Mouse (Mus musculus) forebrain, postnatal 0 days (tissue): ENCODE measurements around the gene Orai2. TPM values are rescaled to one million over a fixed set of nuclear protein-coding genes. Genes with fewer than 3 reads are reported as not detected.

Source experiments
- ATAC-seq: fragments of 200-750 bp; cut with Nextera tagmentation; 2 replicates; pipeline ENCODE4 v1.8.0; 2017; ENCODE audit warnings: mild to moderate bottlenecking, moderate library complexity
- DNase-seq: peaks from one replicate; pipeline ENCODE4 v3.0.0-alpha.2; 2015
- H3K27ac ChIP-seq: fragments of 300-500 bp; sonication (generic); 2 replicates; pipeline ENCODE4 v1.5.1; 2014; ENCODE audit warnings: low read depth, mild to moderate bottlenecking, antibody characterized with exemption, low read length, moderate library complexity, mixed read lengths
- H3K27me3 ChIP-seq: fragments of 300-500 bp; sonication (generic); 2 replicates; pipeline ENCODE4 v1.6.1; 2014; ENCODE audit warnings: mild to moderate bottlenecking, low read length, mixed read lengths; ENCODE audit not compliant: insufficient read depth
- H3K36me3 ChIP-seq: fragments of 300-500 bp; sonication (generic); 2 replicates; pipeline ENCODE4 v1.6.1; 2014; ENCODE audit warnings: mild to moderate bottlenecking, moderate library complexity; ENCODE audit not compliant: insufficient read depth
- H3K4me1 ChIP-seq: fragments of 300-500 bp; sonication (generic); 2 replicates; pipeline ENCODE4 v1.6.1; 2014; ENCODE audit warnings: antibody characterized with exemption; ENCODE audit not compliant: insufficient read depth
- H3K4me2 ChIP-seq: fragments of 300-500 bp; sonication (generic); 2 replicates; pipeline ENCODE4 v1.6.1; 2014; ENCODE audit warnings: low read depth, mild to moderate bottlenecking, moderate library complexity
- H3K4me3 ChIP-seq: fragments of 300-500 bp; sonication (generic); 2 replicates; pipeline ENCODE4 v1.5.1; 2014; ENCODE audit warnings: low read depth, low read length, mixed read lengths
- H3K9ac ChIP-seq: fragments of 300-500 bp; sonication (generic); 2 replicates; pipeline ENCODE4 v1.6.1; 2014; ENCODE audit warnings: mild to moderate bottlenecking
- H3K9me3 ChIP-seq: fragments of 300-500 bp; sonication (generic); 2 replicates; pipeline ENCODE4 v1.6.1; 2016; ENCODE audit warnings: low read length
- CTCF ChIP-seq: sonication (generic); IDR thresholded peaks from 2 replicates; pipeline ENCODE4 v1.5.1; 2016; ENCODE audit warnings: antibody characterized with exemption, control low read depth, low read depth
- WGBS: fragments of 180-500 bp; shearing (Covaris S2); extraction: QIAGEN DNeasy Blood & Tissue Kit; methylation state at CpG from one replicate; pipeline ENCODE4 v1.1.7; 2014; 5-methylcytosine and 5-hydroxymethylcytosine counted together
- polyA plus RNA-seq: library from polyadenylated mRNA; unstranded; fragments of >200 nt; fragmentation: Nextera tagmentation; extraction: Ambion mirVana; gene quantifications from 2 replicates; pipeline ENCODE4 v1.2.1, GENCODE M21; 2015
- total RNA-seq: library from RNA; depleted of rRNA; stranded (reverse); fragments of >200 nt; gene quantifications from 2 replicates; pipeline ENCODE4 v1.2.3, GENCODE M21; 2014; rRNA removed

The Orai2 gene
- 76.9 and 105 TPM in 2 replicates for total RNA-seq
- polyA plus RNA-seq: 52.1 and 64.0 TPM in 2 replicates

GRCm38 (mm10) chr5:136170512-136171362 is at the start of gene Orai2:
Gene Orai2 (minus strand): TSS chr5:136170713.
- peak; percentile 91 for DNase-seq
- peak; percentile 90 for ATAC-seq

GRCm38 (mm10) chr5:136218585-136218984 is 48.1 kb upstream of the Orai2 start:
- Histone ChIP-seq H3K9me3 (no peaks in the 10 kb centered on the region), H3K27ac (no peak overlapping the region), H3K4me1 (no peaks in the 10 kb centered on the region), H3K36me3 (peaks cover 54% of the 10 kb centered on the region), H3K27me3 (no peaks in the 10 kb centered on the region), H3K4me3 (no peak overlapping the region), H3K4me2 (no peak overlapping the region), H3K9ac (no peak overlapping the region)
- WGBS: 83% methylated on average over 12 of the region's 12 CpGs
- ATAC-seq (no peak), DNase-seq (no peak)
- no peak for TF ChIP-seq CTCF

More at GRCm38 (mm10) chr5:136170512-136171362, at the start of gene Orai2:
- peaks cover 6% of the 10 kb centered on the region for H3K4me1 ChIP-seq
- H3K27ac ChIP-seq: peak within 1 kb of the TSS; percentile 76
- H3K27me3 ChIP-seq: no peaks in the 10 kb centered on the region
- no peak for TF ChIP-seq CTCF
- no peaks in the 10 kb centered on the region for H3K9me3 ChIP-seq
- peak within 1 kb of the TSS; percentile 76 for H3K9ac ChIP-seq
- peak within 1 kb of the TSS; percentile 73 for H3K4me2 ChIP-seq
- peaks cover 9% of the 10 kb centered on the region; the same call in 1 of the 2 replicates for H3K36me3 ChIP-seq
- WGBS: 4% methylated on average over 49 of the region's 49 CpGs
- H3K4me3 ChIP-seq: peak within 1 kb of the TSS; percentile 65

- Histone ChIP-seq H3K27ac (no peak overlapping the region), H3K36me3 (peaks cover 47% of the 10 kb centered on the region), H3K4me2 (no peak overlapping the region), H3K4me3 (no peak overlapping the region), H3K27me3 (no peaks in the 10 kb centered on the region), H3K9me3 (no peaks in the 10 kb centered on the region), H3K9ac (no peak overlapping the region), H3K4me1 (no peaks in the 10 kb centered on the region)
- ATAC-seq (no peak), DNase-seq (no peak)
- WGBS: 71% methylated on average over 4 of the region's 4 CpGs
- TF ChIP-seq CTCF: no peak
Observed at GRCm38 (mm10) chr5:136217932-136218381, 47.4 kb upstream of the Orai2 start.

- Histone ChIP-seq H3K27ac (no peak overlapping the region), H3K27me3 (no peaks in the 10 kb centered on the region), H3K9ac (no peak overlapping the region), H3K36me3 (peaks cover 43% of the 10 kb centered on the region), H3K9me3 (no peaks in the 10 kb centered on the region), H3K4me3 (no peak overlapping the region), H3K4me1 (no peaks in the 10 kb centered on the region), H3K4me2 (no peak overlapping the region)
- no peak for TF ChIP-seq CTCF
- 88% methylated on average over 18 of the region's 18 CpGs for WGBS
- DNase-seq (no peak), ATAC-seq (no peak)
Observed at GRCm38 (mm10) chr5:136217004-136217665, 46.6 kb upstream of the Orai2 start.

- no peak for TF ChIP-seq CTCF
- Histone ChIP-seq H3K27me3 (no peaks in the 10 kb centered on the region), H3K36me3 (peaks cover 31% of the 10 kb centered on the region), H3K4me1 (no peaks in the 10 kb centered on the region), H3K9ac (no peak overlapping the region), H3K4me2 (no peak overlapping the region), H3K27ac (no peak overlapping the region), H3K4me3 (no peak overlapping the region), H3K9me3 (no peaks in the 10 kb centered on the region)
- ATAC-seq: no peak
- WGBS: 51% methylated on average over 5 of the region's 5 CpGs
- no peak for DNase-seq
Observed at GRCm38 (mm10) chr5:136215958-136216357, 45.4 kb upstream of the Orai2 start.

- 91% methylated on average over 3 of the region's 3 CpGs for whole genome bisulfite sequencing
- ATAC-seq (no peak), DNase-seq (no peak)
- Histone ChIP-seq H3K27me3 (no peaks in the 10 kb centered on the region), H3K9ac (no peak overlapping the region), H3K36me3 (peaks cover 24% of the 10 kb centered on the region), H3K27ac (no peak overlapping the region), H3K4me3 (no peak overlapping the region), H3K4me1 (no peaks in the 10 kb centered on the region), H3K4me2 (no peak overlapping the region), H3K9me3 (no peaks in the 10 kb centered on the region)
- peak; percentile 38; the same call in 1 of the 2 replicates for TF ChIP-seq CTCF
Observed at GRCm38 (mm10) chr5:136215211-136215610, 44.7 kb upstream of the Orai2 start.

- 74% methylated on average over 5 of the region's 5 CpGs for WGBS
- Histone ChIP-seq H3K4me1 (no peaks in the 10 kb centered on the region), H3K9me3 (no peaks in the 10 kb centered on the region), H3K4me2 (no peak overlapping the region), H3K4me3 (no peak overlapping the region), H3K27me3 (no peaks in the 10 kb centered on the region), H3K27ac (no peak overlapping the region), H3K9ac (no peak overlapping the region), H3K36me3 (peaks cover 10% of the 10 kb centered on the region)
- no peak for TF ChIP-seq CTCF
- ATAC-seq: no peak
- DNase-seq: no peak
Observed at GRCm38 (mm10) chr5:136213716-136214115, 43.2 kb upstream of the Orai2 start.
